Mouse (Mus musculus) liver, adult 2 months (tissue): ENCODE results near the gene Slc40a1. TPM values are rescaled to one million over a fixed set of nuclear protein-coding genes. Genes with fewer than 3 reads are reported as not detected.

ENCODE experiments used
- DNase-seq: peaks from one replicate; pipeline ENCODE4 v3.0.0-alpha.2; 2011; ENCODE audit warnings: low read depth, low spot score; ENCODE audit errors: extremely low read depth
- H3K27ac ChIP-seq: fragments of 200-500 bp; replicated peaks from 2 replicates; pipeline ENCODE4 v1.5.1; 2012; ENCODE audit warnings: low read depth, mild to moderate bottlenecking, control low read depth, inconsistent platforms, low read length; ENCODE audit not compliant: insufficient read depth
- H3K27me3 ChIP-seq: fragments of 200-500 bp; 2 replicates; pipeline ENCODE4 v1.6.1; 2012; ENCODE audit warnings: mild to moderate bottlenecking, moderate library complexity, low read length, inconsistent platforms; ENCODE audit not compliant: control insufficient read depth, insufficient read depth
- H3K36me3 ChIP-seq: fragments of 200-500 bp; 2 replicates; pipeline ENCODE4 v1.6.1; 2012; ENCODE audit warnings: low read length, inconsistent platforms; ENCODE audit not compliant: control insufficient read depth, insufficient read depth
- H3K4me1 ChIP-seq: fragments of 200-500 bp; 2 replicates; pipeline ENCODE4 v1.6.1; 2011; ENCODE audit warnings: low read length; ENCODE audit not compliant: control insufficient read depth, insufficient read depth
- H3K4me3 ChIP-seq: fragments of 200-500 bp; 2 replicates; pipeline ENCODE4 v1.5.1; 2011; ENCODE audit warnings: low read depth, mild to moderate bottlenecking, control low read depth, low read length, moderate library complexity; ENCODE audit not compliant: insufficient read depth
- H3K79me2 ChIP-seq: fragments of 200-500 bp; 2 replicates; pipeline ENCODE4 v1.6.1; 2012; ENCODE audit warnings: inconsistent platforms, mild to moderate bottlenecking, low read length, moderate library complexity; ENCODE audit not compliant: control insufficient read depth, insufficient read depth
- H3K9ac ChIP-seq: fragments of 200-500 bp; 2 replicates; pipeline ENCODE4 v1.6.1; 2012; ENCODE audit warnings: low read depth, mild to moderate bottlenecking, control low read depth, inconsistent platforms, low read length
- CTCF ChIP-seq: fragments of 200-500 bp; IDR thresholded peaks from 2 replicates; pipeline ENCODE4 v1.5.1; 2011; ENCODE audit warnings: low read depth, low read length, control low read depth
- POLR2A ChIP-seq: fragments of 200-500 bp; IDR thresholded peaks from 2 replicates; pipeline ENCODE4 v1.6.1; 2011; ENCODE audit warnings: low read length, control low read depth; ENCODE audit not compliant: insufficient read depth; ENCODE audit errors: extremely low read depth
- WGBS: fragments of 180-500 bp; shearing (Covaris S2); methylation state at CpG from one replicate; pipeline ENCODE4 v1.1.7; 2018; 5-methylcytosine and 5-hydroxymethylcytosine counted together
- polyA plus RNA-seq: library from polyadenylated mRNA; depleted of rRNA; stranded (reverse); fragments of >200 nt; gene quantifications from 2 replicates; pipeline ENCODE4 v1.2.3, GENCODE M21; 2012; rRNA removed
- total RNA-seq: library from RNA; depleted of rRNA; stranded (reverse); fragments of >200 nt; gene quantifications from 2 replicates; pipeline ENCODE4 v1.2.3, GENCODE M21; 2014; rRNA removed

Gene Slc40a1
- 124 and 166 TPM in 2 replicates for total RNA-seq
- polyA plus RNA-seq: 42.6 and 47.4 TPM in 2 replicates

GRCm38 (mm10) chr1:45926393-45926763 lies at the start of gene Slc40a1:
Gene Slc40a1 (minus strand): TSS chr1:45926523.
- Histone ChIP-seq H3K27me3 (no peaks in the 10 kb centered on the region), H3K27ac (peak within 1 kb of the TSS; percentile 96), H3K79me2 (peaks cover 4% of the 10 kb centered on the region; the same call in 1 of the 2 replicates), H3K9ac (peak within 1 kb of the TSS; percentile 91), H3K36me3 (no peaks in the 10 kb centered on the region), H3K4me1 (peaks cover 6% of the 10 kb centered on the region; the same call in 1 of the 2 replicates), H3K4me3 (peak within 1 kb of the TSS; percentile 86)
- TF ChIP-seq POLR2A: no peak
- TF ChIP-seq CTCF: no peak
- 56% methylated on average over 9 of the region's 9 CpGs for WGBS
- DNase-seq: no peak

GRCm38 (mm10) chr1:45971314-45971713 lies 45.0 kb upstream of the Slc40a1 start:
- no peaks in the 10 kb centered on the region for H3K36me3 ChIP-seq
- H3K4me1 ChIP-seq: no peaks in the 10 kb centered on the region
- H3K9ac ChIP-seq: no peak overlapping the region

GRCm38 (mm10) chr1:45948988-45949387 lies 22.7 kb upstream of the Slc40a1 start:
- H3K4me3 ChIP-seq: no peak overlapping the region
- H3K4me1 ChIP-seq: no peaks in the 10 kb centered on the region
- no peaks in the 10 kb centered on the region for H3K36me3 ChIP-seq
- H3K27me3 ChIP-seq: no peaks in the 10 kb centered on the region
- H3K79me2 ChIP-seq: no peaks in the 10 kb centered on the region
- peak; percentile 31 for DNase-seq
- TF ChIP-seq CTCF (0 out of 2 replicates have a peak, but pooled peaks have one; percentile 3), POLR2A (no peak)
- 43% methylated on average over 2 of the region's 2 CpGs for WGBS
- H3K9ac ChIP-seq: no peak overlapping the region
- no peak overlapping the region for H3K27ac ChIP-seq

More at GRCm38 (mm10) chr1:45971314-45971713, 45.0 kb upstream of the Slc40a1 start:
- Histone ChIP-seq H3K79me2 (no peaks in the 10 kb centered on the region), H3K27ac (no peak overlapping the region), H3K27me3 (no peaks in the 10 kb centered on the region), H3K4me3 (no peak overlapping the region)
- WGBS: 82% methylated on average over 4 of the region's 4 CpGs
- DNase-seq: no peak
- no peak for TF ChIP-seq CTCF
- TF ChIP-seq POLR2A: no peak

- 71% methylated on average over 1 of the region's 1 CpGs for WGBS
- Histone ChIP-seq H3K4me3 (no peak overlapping the region), H3K79me2 (no peaks in the 10 kb centered on the region), H3K4me1 (no peaks in the 10 kb centered on the region), H3K36me3 (no peaks in the 10 kb centered on the region), H3K27ac (no peak overlapping the region), H3K9ac (no peak overlapping the region), H3K27me3 (no peaks in the 10 kb centered on the region)
- TF ChIP-seq POLR2A (no peak), CTCF (no peak)
- DNase-seq: no peak
Observed at GRCm38 (mm10) chr1:45947843-45948242, 21.5 kb upstream of the Slc40a1 start.

GRCm38 (mm10) chr1:45931127-45931526 lies 4.8 kb upstream of the Slc40a1 start:
- Histone ChIP-seq H3K4me3 (no peak overlapping the region), H3K27ac (no peak overlapping the region), H3K79me2 (no peaks in the 10 kb centered on the region), H3K4me1 (peaks cover 5% of the 10 kb centered on the region; the same call in 1 of the 2 replicates), H3K36me3 (no peaks in the 10 kb centered on the region), H3K27me3 (no peaks in the 10 kb centered on the region), H3K9ac (no peak overlapping the region)
- TF ChIP-seq CTCF: peak; percentile 5; the same call in 1 of the 2 replicates
- no peak for TF ChIP-seq POLR2A
- DNase-seq: peak; percentile 53

- no peak for DNase-seq
- Histone ChIP-seq H3K27me3 (no peaks in the 10 kb centered on the region), H3K9ac (peak overlapping the region; percentile 50), H3K79me2 (peaks cover 4% of the 10 kb centered on the region; the same call in 1 of the 2 replicates), H3K36me3 (no peaks in the 10 kb centered on the region), H3K4me1 (peaks cover 6% of the 10 kb centered on the region; the same call in 1 of the 2 replicates), H3K27ac (peak overlapping the region; percentile 75), H3K4me3 (peak overlapping the region; percentile 32)
- WGBS: 70% methylated on average over 3 of the region's 3 CpGs
- no peak for TF ChIP-seq POLR2A
- TF ChIP-seq CTCF: no peak
Observed at GRCm38 (mm10) chr1:45926911-45927310, 588 bp upstream of the Slc40a1 start.
